Mouse (Mus musculus): ENCODE data around the gene Sarnp. TPM values are rescaled to one million over a fixed set of nuclear protein-coding genes. Genes with fewer than 3 reads are reported as not detected.

The Sarnp gene
- polyA plus RNA-seq, 1 experiment = 40.8 TPM

DNA sequence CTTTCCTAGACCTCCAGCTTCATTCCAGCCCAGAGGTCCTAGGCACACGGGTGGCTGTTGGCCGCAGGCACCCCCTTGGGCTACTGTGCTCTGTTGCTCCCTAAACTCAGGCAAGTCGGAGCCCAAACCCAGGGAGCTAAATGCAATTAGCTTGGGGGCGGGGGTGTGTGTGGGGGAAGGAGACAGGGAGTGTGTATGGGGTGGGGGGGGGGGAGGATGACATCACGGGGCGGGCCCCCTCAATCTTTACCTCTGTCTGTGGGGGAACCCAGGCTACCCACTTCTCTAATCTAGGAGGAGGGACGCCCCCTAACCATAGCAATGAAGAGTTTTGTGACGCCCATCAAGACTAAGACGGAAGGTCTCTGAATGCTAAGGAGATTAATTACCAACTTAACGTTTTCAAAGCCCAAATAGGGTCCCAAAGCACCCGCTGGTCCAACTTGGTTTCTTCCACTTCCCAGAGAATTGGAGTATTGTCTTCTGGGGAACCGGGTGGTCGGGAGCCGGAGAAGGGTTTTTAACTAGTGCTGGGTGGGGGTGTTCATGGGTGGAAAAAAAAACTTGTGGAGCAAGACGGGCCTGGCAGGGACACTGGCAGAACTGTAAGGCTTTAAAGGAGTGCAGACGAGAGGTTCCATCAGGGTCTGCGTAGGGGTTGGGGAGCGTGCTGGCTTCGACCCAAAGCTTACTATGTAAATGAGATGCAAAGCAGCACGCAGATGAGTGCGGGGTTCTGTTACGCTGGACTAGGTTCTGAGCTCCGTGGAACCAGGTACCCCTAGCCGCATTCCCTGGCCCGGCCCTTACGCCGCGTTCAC, 12.7 kb upstream of the Sarnp start, which contains the start of gene Tmem198b:
Tmem198b (minus strand) TSS at position 100 of the 821 bp plus-strand sequence.
- Histone ChIP-seq H3ac (ENCODE audit: control insufficient read depth, insufficient read length) (peak within 1 kb of the TSS; percentile 52), H3K79me2 (ENCODE audit: control insufficient read depth, insufficient read depth) (peaks cover 57% of the 10 kb centered on the region), H3K27me3 (ENCODE audit: control insufficient read depth, insufficient read depth, insufficient read length) (no peaks in the 10 kb centered on the region), H3K36me3 (ENCODE audit: control insufficient read depth, insufficient read depth) (peaks cover 3% of the 10 kb centered on the region), H3K4me2 (ENCODE audit: low read depth) (peak within 1 kb of the TSS; percentile 99), H3K4me3 (peak within 1 kb of the TSS; percentile 99)
- TF ChIP-seq SRF (IDR thresholded peaks at IDR 0.05; ENCODE audit: control insufficient read depth, insufficient read length, low read depth) = peak; percentile 14
- peak; percentile 32 for TF ChIP-seq POLR2AphosphoS2 (IDR thresholded peaks at IDR 0.05; ENCODE audit: insufficient read length, low read depth)
- no peak for TF ChIP-seq REST (IDR thresholded peaks at IDR 0.05; ENCODE audit: insufficient read depth, insufficient read length)

GRCm38 (mm10) chr10:128805092-128806000, 11.8 kb upstream of the Sarnp start:
- TF ChIP-seq MYOD1 (IDR thresholded peaks at IDR 0.05; ENCODE audit: control insufficient read depth in 1 of 3, insufficient read length in 2 of 3, low read depth in 2 of 3) (peak in 2 of 3 experiments; percentile 80 to 87), MYOG (IDR thresholded peaks at IDR 0.05; ENCODE audit: control insufficient read depth in 1 of 3, insufficient read depth in 1 of 3, insufficient read length in 2 of 3, low read depth in 2 of 3) (peak in 2 of 3 experiments; percentile 83 to 84), POLR2AphosphoS2 (IDR thresholded peaks at IDR 0.05; ENCODE audit: insufficient read length, low read depth) (peak; percentile 79), POLR2A (IDR thresholded peaks at IDR 0.05; ENCODE audit: insufficient read length, low read depth) (peak; percentile 70), CEBPB (IDR thresholded peaks at IDR 0.05; ENCODE audit: insufficient read depth, poor library complexity, severe bottlenecking) (no peak)
- peak overlapping the region; percentile 99 for H3K4me3 ChIP-seq
- no peaks in the 10 kb centered on the region for H3K27me3 ChIP-seq (ENCODE audit: control insufficient read depth, insufficient read depth, insufficient read length)
- H3K79me2 ChIP-seq (ENCODE audit: control insufficient read depth, insufficient read depth) = peaks cover 65% of the 10 kb centered on the region
- peaks cover 7% of the 10 kb centered on the region for H3K36me3 ChIP-seq (ENCODE audit: control insufficient read depth, insufficient read depth)
- H3K4me2 ChIP-seq (ENCODE audit: low read depth) = peak overlapping the region; percentile 99
- peak overlapping the region; percentile 52 for H3ac ChIP-seq (ENCODE audit: control insufficient read depth, insufficient read length)

- Histone ChIP-seq H3K36me3 (ENCODE audit: control insufficient read depth, insufficient read depth) (peaks cover 7% of the 10 kb centered on the region), H3K79me2 (ENCODE audit: control insufficient read depth, insufficient read depth) (peaks cover 65% of the 10 kb centered on the region), H3K4me3 (peak overlapping the region; percentile 99), H3ac (ENCODE audit: control insufficient read depth, insufficient read length) (peak overlapping the region; percentile 52), H3K27me3 (ENCODE audit: control insufficient read depth, insufficient read depth, insufficient read length) (no peaks in the 10 kb centered on the region), H3K4me2 (ENCODE audit: low read depth) (peak overlapping the region; percentile 97)
- TF ChIP-seq REST (IDR thresholded peaks at IDR 0.05; ENCODE audit: insufficient read depth, insufficient read length) = no peak
- no peak for TF ChIP-seq POLR2AphosphoS2 (IDR thresholded peaks at IDR 0.05; ENCODE audit: insufficient read length, low read depth)
- no peak for TF ChIP-seq CEBPB (IDR thresholded peaks at IDR 0.05; ENCODE audit: insufficient read depth, poor library complexity, severe bottlenecking)
- no peak for TF ChIP-seq TCF3 (IDR thresholded peaks at IDR 0.05; ENCODE audit: insufficient read length, low read depth)
- no peak for TF ChIP-seq MYOD1 (IDR thresholded peaks at IDR 0.05; ENCODE audit: control insufficient read depth in 1 of 3, insufficient read length in 2 of 3, low read depth in 2 of 3)
- no peak for TF ChIP-seq MYOG (IDR thresholded peaks at IDR 0.05; ENCODE audit: control insufficient read depth in 1 of 3, insufficient read depth in 1 of 3, insufficient read length in 2 of 3, low read depth in 2 of 3)
- TF ChIP-seq TCF12 (IDR thresholded peaks at IDR 0.05; ENCODE audit: insufficient read depth, poor library complexity, severe bottlenecking) = no peak
- no peak for TF ChIP-seq POLR2A (IDR thresholded peaks at IDR 0.05; ENCODE audit: insufficient read length, low read depth)
- no peak for TF ChIP-seq E2F4 (IDR thresholded peaks at IDR 0.05; ENCODE audit: insufficient read depth)
- no peak for TF ChIP-seq USF1 (IDR thresholded peaks at IDR 0.05; ENCODE audit: low read depth)
- TF ChIP-seq MAX (IDR thresholded peaks at IDR 0.05; ENCODE audit: low read depth) = no peak
- no peak for TF ChIP-seq SRF (IDR thresholded peaks at IDR 0.05; ENCODE audit: control insufficient read depth, insufficient read length, low read depth)
Observed at GRCm38 (mm10) chr10:128806086-128806485, 11.0 kb upstream of the Sarnp start.

- Histone ChIP-seq H3K4me2 (ENCODE audit: low read depth) (peak overlapping the region; percentile 97), H3K36me3 (ENCODE audit: control insufficient read depth, insufficient read depth) (peaks cover 7% of the 10 kb centered on the region), H3K79me2 (ENCODE audit: control insufficient read depth, insufficient read depth) (peaks cover 58% of the 10 kb centered on the region), H3K27me3 (ENCODE audit: control insufficient read depth, insufficient read depth, insufficient read length) (no peaks in the 10 kb centered on the region), H3ac (ENCODE audit: control insufficient read depth, insufficient read length) (no peak overlapping the region), H3K4me3 (peak overlapping the region; percentile 99)
- no peak for TF ChIP-seq TCF12 (IDR thresholded peaks at IDR 0.05; ENCODE audit: insufficient read depth, poor library complexity, severe bottlenecking)
- TF ChIP-seq MYOD1 (IDR thresholded peaks at IDR 0.05; ENCODE audit: control insufficient read depth in 1 of 3, insufficient read length in 2 of 3, low read depth in 2 of 3) = no peak
- no peak for TF ChIP-seq MYOG (IDR thresholded peaks at IDR 0.05; ENCODE audit: control insufficient read depth in 1 of 3, insufficient read depth in 1 of 3, insufficient read length in 2 of 3, low read depth in 2 of 3)
- TF ChIP-seq CEBPB (IDR thresholded peaks at IDR 0.05; ENCODE audit: insufficient read depth, poor library complexity, severe bottlenecking) = no peak
- TF ChIP-seq TCF3 (IDR thresholded peaks at IDR 0.05; ENCODE audit: insufficient read length, low read depth) = no peak
- TF ChIP-seq E2F4 (IDR thresholded peaks at IDR 0.05; ENCODE audit: insufficient read depth) = no peak
- no peak for TF ChIP-seq SRF (IDR thresholded peaks at IDR 0.05; ENCODE audit: control insufficient read depth, insufficient read length, low read depth)
- TF ChIP-seq MAX (IDR thresholded peaks at IDR 0.05; ENCODE audit: low read depth) = no peak
- no peak for TF ChIP-seq REST (IDR thresholded peaks at IDR 0.05; ENCODE audit: insufficient read depth, insufficient read length)
- TF ChIP-seq USF1 (IDR thresholded peaks at IDR 0.05; ENCODE audit: low read depth) = no peak
- TF ChIP-seq POLR2AphosphoS2 (IDR thresholded peaks at IDR 0.05; ENCODE audit: insufficient read length, low read depth) = no peak
- no peak for TF ChIP-seq POLR2A (IDR thresholded peaks at IDR 0.05; ENCODE audit: insufficient read length, low read depth)
Observed at GRCm38 (mm10) chr10:128807018-128807417, 10.1 kb upstream of the Sarnp start.
